Mouse (Mus musculus): ENCODE measurements at regions not wholly inside any gene's neighbourhood (a gene's known extent, or its start where the extent isn't known, plus 50 kb on each side); places are given as distances from the start of the nearest gene placed in this dataset.

DNA sequence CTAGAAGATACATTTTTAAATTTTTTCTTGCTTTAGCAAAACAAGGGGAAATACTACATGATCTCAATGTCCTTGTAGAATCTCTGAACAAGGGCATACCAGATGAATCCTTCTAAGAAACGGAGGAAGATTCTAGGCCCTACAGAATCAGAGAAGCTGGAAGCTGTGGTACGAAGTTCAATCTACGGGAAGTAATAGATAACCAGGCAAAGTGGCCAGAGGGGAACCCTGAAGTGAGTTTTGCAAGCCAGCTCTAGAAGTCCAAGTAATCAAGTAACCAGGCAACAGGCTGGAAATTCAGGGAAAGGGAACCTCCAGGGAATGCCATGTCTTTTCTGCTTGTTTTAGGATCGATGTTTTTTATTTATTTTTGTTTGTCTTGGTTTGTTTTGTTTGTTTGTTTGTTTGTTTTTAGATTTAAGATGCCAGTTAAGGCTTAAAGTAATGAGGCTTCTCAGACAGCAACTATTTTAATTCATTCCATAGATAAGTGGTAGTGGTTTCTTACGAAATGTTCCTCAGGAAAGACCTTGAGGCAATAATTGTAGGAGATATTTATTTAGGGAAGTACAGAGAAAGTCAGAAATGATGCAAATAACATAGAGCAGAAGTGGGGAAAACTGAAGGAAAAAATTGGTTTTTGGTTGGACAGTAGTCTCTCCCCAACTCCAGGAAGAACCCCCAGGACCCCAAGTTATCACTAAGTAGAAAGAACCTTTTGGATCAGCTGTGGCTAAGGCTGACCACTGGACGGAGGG is 420.7 kb downstream of the Lipi start:
- no peak overlapping the region for H3K9ac ChIP-seq (ENCODE audit: low read depth, low read length)
- WGBS, result 59% methylated on average over 6 of the region's 6 CpGs
- H3K4me1 ChIP-seq (ENCODE audit: control insufficient read depth, insufficient read depth, low read length), result no peaks in the 10 kb centered on the region
- H3K27me3 ChIP-seq (ENCODE audit: control insufficient read depth, insufficient read depth, low read length), result no peaks in the 10 kb centered on the region
- no peak overlapping the region for H3K4me3 ChIP-seq (ENCODE audit: insufficient read depth, low read depth, low read length)
- TF ChIP-seq POLR2A (IDR thresholded peaks at IDR 0.05; ENCODE audit: extremely low read depth, insufficient read depth, low read length), result no peak
- no peak for TF ChIP-seq CTCF (IDR thresholded peaks at IDR 0.05; ENCODE audit: low read depth, low read length)
- no peak overlapping the region for H3K27ac ChIP-seq (replicated peaks; ENCODE audit: insufficient read depth, low read depth, low read length)
- no peaks in the 10 kb centered on the region for H3K79me2 ChIP-seq (ENCODE audit: control insufficient read depth, insufficient read depth, low read length)
- no peaks in the 10 kb centered on the region for H3K36me3 ChIP-seq (ENCODE audit: control insufficient read depth, insufficient read depth, low read length)
- no peak for DNase-seq (ENCODE audit: extremely low read depth, low read depth, low spot score)

DNA sequence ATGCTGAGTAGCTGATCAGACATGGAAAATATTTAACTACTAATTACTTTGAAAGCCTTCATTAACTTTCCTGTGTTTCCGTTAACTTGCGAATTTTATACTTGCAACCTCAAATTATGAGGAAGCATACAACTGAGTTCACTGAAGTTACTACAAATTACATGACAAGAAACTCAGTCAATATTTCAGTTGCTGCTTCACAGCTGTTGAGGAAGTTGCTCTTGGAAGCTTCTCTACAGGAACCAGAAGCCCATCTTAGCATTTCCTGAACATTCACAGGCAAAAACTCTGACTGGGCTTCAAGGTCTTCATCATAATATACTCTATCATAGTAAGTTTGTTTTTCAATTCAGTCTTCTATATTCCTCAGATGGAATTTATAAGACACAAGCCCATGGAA is 426.1 kb downstream of the Lipi start:
- no peak overlapping the region for H3K4me3 ChIP-seq (ENCODE audit: insufficient read depth, low read depth, low read length)
- no peak overlapping the region for H3K9ac ChIP-seq (ENCODE audit: low read depth, low read length)
- H3K79me2 ChIP-seq (ENCODE audit: control insufficient read depth, insufficient read depth, low read length), result no peaks in the 10 kb centered on the region
- H3K36me3 ChIP-seq (ENCODE audit: control insufficient read depth, insufficient read depth, low read length), result no peaks in the 10 kb centered on the region
- DNase-seq (ENCODE audit: extremely low read depth, low read depth, low spot score), result no peak
- no peak for TF ChIP-seq CTCF (IDR thresholded peaks at IDR 0.05; ENCODE audit: low read depth, low read length)
- TF ChIP-seq POLR2A (IDR thresholded peaks at IDR 0.05; ENCODE audit: extremely low read depth, insufficient read depth, low read length), result no peak
- no peaks in the 10 kb centered on the region for H3K27me3 ChIP-seq (ENCODE audit: control insufficient read depth, insufficient read depth, low read length)
- no peak overlapping the region for H3K27ac ChIP-seq (replicated peaks; ENCODE audit: insufficient read depth, low read depth, low read length)
- no peaks in the 10 kb centered on the region for H3K4me1 ChIP-seq (ENCODE audit: control insufficient read depth, insufficient read depth, low read length)
- 91% methylated on average over 2 of the region's 2 CpGs for WGBS

DNA sequence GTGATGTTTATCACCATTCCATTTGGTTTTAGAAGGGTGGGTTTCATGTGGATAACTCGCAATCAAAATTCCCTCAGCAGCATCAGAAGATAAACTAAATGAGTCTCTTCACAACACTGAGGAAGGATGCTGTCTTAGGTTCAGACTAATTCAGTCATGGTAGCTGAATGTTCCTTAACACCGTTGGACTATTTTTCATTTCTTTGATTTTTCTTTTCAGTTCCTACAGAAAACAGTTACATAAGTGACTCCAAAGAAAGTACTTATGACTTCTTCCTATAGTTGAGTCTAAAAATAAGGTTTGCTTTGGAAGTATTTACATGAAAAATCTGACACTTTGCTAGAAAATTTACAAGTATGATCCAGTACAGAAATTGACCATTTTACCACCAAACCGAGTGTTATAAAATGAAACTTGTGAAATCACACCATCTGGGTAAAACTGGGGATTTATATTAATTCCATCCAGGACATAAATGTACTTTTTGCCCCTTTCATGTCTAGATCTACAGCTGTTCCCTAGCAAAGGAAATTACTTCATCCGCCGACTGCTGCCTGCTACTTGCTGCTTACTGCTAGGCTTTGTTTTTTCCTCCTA is 430.3 kb downstream of the Lipi start:
- TF ChIP-seq CTCF (IDR thresholded peaks at IDR 0.05; ENCODE audit: low read depth, low read length) (no peak), POLR2A (IDR thresholded peaks at IDR 0.05; ENCODE audit: extremely low read depth, insufficient read depth, low read length) (no peak)
- Histone ChIP-seq H3K4me1 (ENCODE audit: control insufficient read depth, insufficient read depth, low read length) (no peaks in the 10 kb centered on the region), H3K27me3 (ENCODE audit: control insufficient read depth, insufficient read depth, low read length) (no peaks in the 10 kb centered on the region), H3K4me3 (ENCODE audit: insufficient read depth, low read depth, low read length) (no peak overlapping the region), H3K9ac (ENCODE audit: low read depth, low read length) (no peak overlapping the region), H3K27ac (replicated peaks; ENCODE audit: insufficient read depth, low read depth, low read length) (no peak overlapping the region), H3K79me2 (ENCODE audit: control insufficient read depth, insufficient read depth, low read length) (no peaks in the 10 kb centered on the region), H3K36me3 (ENCODE audit: control insufficient read depth, insufficient read depth, low read length) (no peaks in the 10 kb centered on the region)
- DNase-seq (ENCODE audit: extremely low read depth, low read depth, low spot score), result no peak
- WGBS, result 80% methylated on average over 5 of the region's 5 CpGs

Measured in liver, adult 2 months (tissue).